Mouse (Mus musculus) limb, embryonic 12.5 days (tissue): Measurements from ENCODE around the gene Phlpp1. TPM values are rescaled to one million over a fixed set of nuclear protein-coding genes. Genes with fewer than 3 reads are reported as not detected.

ENCODE experiments used
- ATAC-seq: fragments of 200-750 bp; cut with Nextera tagmentation; 2 replicates; pipeline ENCODE4 v1.8.0; 2017; ENCODE audit warnings: low read depth, moderate TSS enrichment; ENCODE audit not compliant: insufficient number of reproducible peaks, insufficient read depth, low FRiP score, low TSS enrichment
- H3K27ac ChIP-seq: fragments of 300-500 bp; sonication (generic); 2 replicates; pipeline ENCODE4 v1.5.1; 2016; ENCODE audit warnings: mild to moderate bottlenecking, moderate library complexity
- H3K27me3 ChIP-seq: fragments of 300-500 bp; sonication (generic); 2 replicates; pipeline ENCODE4 v1.6.1; 2016; ENCODE audit warnings: mild to moderate bottlenecking, moderate library complexity
- H3K36me3 ChIP-seq: fragments of 300-500 bp; sonication (generic); 2 replicates; pipeline ENCODE4 v1.6.1; 2016; ENCODE audit warnings: mild to moderate bottlenecking, moderate library complexity
- H3K4me1 ChIP-seq: fragments of 300-500 bp; sonication (generic); replicated peaks from 2 replicates; pipeline ENCODE4 v1.6.1; 2016
- H3K4me2 ChIP-seq: fragments of 300-500 bp; sonication (generic); 2 replicates; pipeline ENCODE4 v1.6.1; 2016; ENCODE audit warnings: mild to moderate bottlenecking, moderate library complexity
- H3K4me3 ChIP-seq: fragments of 300-500 bp; sonication (generic); replicated peaks from 2 replicates; pipeline ENCODE4 v1.5.1; 2016; ENCODE audit warnings: mild to moderate bottlenecking
- H3K9ac ChIP-seq: fragments of 300-500 bp; sonication (generic); replicated peaks from 2 replicates; pipeline ENCODE4 v1.6.1; 2016; ENCODE audit warnings: mild to moderate bottlenecking, moderate library complexity
- H3K9me3 ChIP-seq: fragments of 300-500 bp; sonication (generic); 2 replicates; pipeline ENCODE4 v1.6.1; 2016; ENCODE audit warnings: mild to moderate bottlenecking, moderate library complexity
- WGBS: fragments of 180-500 bp; shearing (Covaris S2); methylation state at CpG from one replicate; pipeline ENCODE4 v1.1.7; 2016; 5-methylcytosine and 5-hydroxymethylcytosine counted together
- polyA plus RNA-seq: library from polyadenylated mRNA; unstranded; fragments of >200 nt; fragmentation: Nextera tagmentation; extraction: Ambion mirVana; gene quantifications from 2 replicates; pipeline ENCODE4 v1.2.1, GENCODE M21; 2016

Phlpp1 gene
- polyA plus RNA-seq, 1 experiment from 2014 or later, result 5.3 TPM

DNA sequence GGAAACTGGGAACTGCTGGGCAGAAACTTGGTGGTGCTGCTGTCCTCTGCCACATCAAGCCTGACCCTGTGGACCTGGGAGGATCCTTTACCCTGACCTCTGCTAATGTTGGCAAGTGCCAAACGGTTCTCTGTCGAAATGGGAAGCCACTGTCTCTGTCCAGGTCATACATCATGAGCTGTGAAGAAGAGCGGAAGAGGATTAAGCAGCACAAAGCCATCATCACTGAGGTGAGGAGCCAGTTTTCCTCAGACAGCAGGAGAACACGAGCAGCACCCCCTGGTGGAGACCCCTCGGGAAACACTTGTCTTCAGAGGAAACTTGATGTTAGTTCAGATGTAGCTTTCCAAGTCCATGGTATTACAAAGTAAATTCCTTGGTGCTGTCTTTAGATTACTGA, 218.1 kb downstream of the Phlpp1 start:
- Histone ChIP-seq H3K4me3 (no peak overlapping the region), H3K4me2 (no peak overlapping the region), H3K9me3 (no peaks in the 10 kb centered on the region), H3K4me1 (no peaks in the 10 kb centered on the region), H3K27me3 (no peaks in the 10 kb centered on the region), H3K36me3 (peaks cover 34% of the 10 kb centered on the region), H3K27ac (no peak overlapping the region), H3K9ac (no peak overlapping the region)
- WGBS, result 20% methylated on average over 5 of the region's 5 CpGs
- no peak for ATAC-seq

DNA sequence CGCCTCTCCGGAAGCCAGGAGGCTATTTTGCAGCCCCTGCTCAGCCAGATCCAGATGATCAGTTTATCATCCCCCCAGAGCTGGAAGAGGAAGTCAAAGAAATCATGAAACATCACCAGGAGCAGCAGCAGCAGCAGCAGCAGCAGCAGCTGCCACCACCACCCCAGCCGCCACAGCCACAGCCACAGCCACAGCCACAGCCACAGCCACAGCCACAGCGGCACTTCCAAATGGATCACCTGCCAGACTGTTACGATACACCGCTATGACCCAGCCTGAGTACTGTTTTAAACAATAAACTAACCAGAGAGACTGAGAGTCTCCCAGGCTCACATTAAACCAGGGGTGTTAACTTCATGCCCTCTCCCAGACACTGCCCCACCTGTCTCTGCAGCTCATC, 221.5 kb downstream of the Phlpp1 start:
- Histone ChIP-seq H3K36me3 (peaks cover 26% of the 10 kb centered on the region), H3K9me3 (no peaks in the 10 kb centered on the region), H3K4me2 (no peak overlapping the region), H3K27me3 (no peaks in the 10 kb centered on the region), H3K9ac (no peak overlapping the region), H3K27ac (no peak overlapping the region), H3K4me3 (no peak overlapping the region), H3K4me1 (no peaks in the 10 kb centered on the region)
- ATAC-seq, result no peak
- WGBS, result 93% methylated on average over 6 of the region's 6 CpGs

DNA sequence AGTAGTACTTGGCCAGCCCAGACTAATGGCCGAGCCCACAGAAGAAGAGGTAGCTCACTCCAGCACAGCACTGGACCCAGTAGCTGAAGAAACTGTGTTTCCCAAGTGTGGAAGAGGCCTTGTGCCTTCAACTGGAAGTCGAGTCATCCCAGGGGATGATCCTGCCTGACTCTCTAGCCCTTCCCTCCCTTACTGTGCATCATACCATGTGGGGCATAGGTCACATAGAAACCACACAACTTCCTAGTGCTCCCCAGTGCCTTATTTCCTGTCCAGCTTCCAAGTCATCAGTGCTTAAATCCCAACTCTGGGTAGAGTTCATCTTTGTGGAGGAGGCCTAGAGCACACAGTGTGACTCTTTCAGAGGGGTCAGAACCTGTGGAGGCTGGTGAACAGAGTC, 223.1 kb downstream of the Phlpp1 start:
- Histone ChIP-seq H3K4me1 (no peaks in the 10 kb centered on the region), H3K9ac (no peak overlapping the region), H3K4me2 (no peak overlapping the region), H3K4me3 (no peak overlapping the region), H3K27me3 (no peaks in the 10 kb centered on the region), H3K36me3 (peaks cover 26% of the 10 kb centered on the region), H3K9me3 (no peaks in the 10 kb centered on the region), H3K27ac (no peak overlapping the region)
- WGBS, result 91% methylated on average over 2 of the region's 2 CpGs
- no peak for ATAC-seq

DNA sequence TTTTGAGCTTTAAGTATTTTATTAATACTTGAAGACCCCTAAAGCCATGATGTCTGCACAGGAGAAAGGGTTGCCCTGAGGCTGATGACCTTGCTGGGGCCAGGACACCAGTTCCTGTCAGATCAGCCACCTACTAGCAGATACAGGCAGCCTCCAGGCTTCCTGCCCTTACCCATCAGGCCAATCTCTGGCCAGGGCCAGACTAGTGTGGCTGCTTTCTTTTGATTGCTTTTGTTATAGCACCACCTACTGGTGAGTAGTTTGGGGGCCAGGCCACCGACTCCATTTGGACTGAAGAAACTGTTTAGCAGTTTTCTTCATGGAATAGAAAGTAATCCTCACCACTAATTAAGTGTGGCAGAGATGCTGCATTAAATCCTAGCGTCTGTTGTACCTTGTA, 223.9 kb downstream of the Phlpp1 start:
- Histone ChIP-seq H3K27me3 (no peaks in the 10 kb centered on the region), H3K4me2 (no peak overlapping the region), H3K9ac (no peak overlapping the region), H3K36me3 (peaks cover 26% of the 10 kb centered on the region), H3K9me3 (no peaks in the 10 kb centered on the region), H3K27ac (no peak overlapping the region), H3K4me3 (no peak overlapping the region), H3K4me1 (no peaks in the 10 kb centered on the region)
- peak; percentile 60; the same call in 1 of the 2 replicates for ATAC-seq
- WGBS, result 9% methylated on average over 2 of the region's 2 CpGs

DNA sequence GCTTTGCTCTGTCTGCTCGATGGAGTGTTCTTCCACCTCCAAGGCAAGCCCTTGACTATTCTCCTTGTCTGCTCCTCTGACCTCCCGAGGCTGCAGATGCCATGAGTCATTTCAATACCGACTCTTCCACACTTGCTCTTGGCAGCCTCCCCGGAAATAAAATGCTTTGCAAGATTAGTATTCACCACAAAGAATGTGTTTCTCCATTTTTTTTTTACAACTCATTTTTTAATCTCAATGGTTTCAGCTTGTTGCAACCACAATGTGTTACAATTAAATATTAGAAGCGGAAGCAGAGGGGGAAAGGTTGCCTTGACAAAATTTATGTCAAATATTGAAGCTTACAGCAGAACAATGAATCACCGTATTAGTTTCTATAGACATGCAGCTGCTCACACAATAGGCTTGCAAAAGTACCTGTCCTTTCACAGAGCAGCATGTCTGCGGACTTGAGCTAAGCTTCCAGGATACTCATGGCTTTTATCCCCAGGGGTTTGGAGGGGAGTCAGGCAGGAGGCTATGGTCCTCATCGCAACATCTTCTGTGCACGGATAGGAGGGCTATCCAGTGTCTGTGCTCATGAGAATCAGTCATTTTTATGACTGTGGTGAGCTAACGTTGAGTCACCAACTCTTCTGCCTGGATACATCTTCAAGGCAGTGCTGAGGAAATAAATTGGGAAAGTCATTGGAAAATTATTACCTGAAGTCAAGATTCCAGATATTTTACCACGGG, 229.5 kb downstream of the Phlpp1 start:
- no peak for ATAC-seq
- Histone ChIP-seq H3K27ac (no peak overlapping the region), H3K27me3 (no peaks in the 10 kb centered on the region), H3K4me2 (no peak overlapping the region), H3K4me3 (no peak overlapping the region), H3K4me1 (no peaks in the 10 kb centered on the region), H3K36me3 (no peaks in the 10 kb centered on the region), H3K9ac (no peak overlapping the region), H3K9me3 (no peaks in the 10 kb centered on the region)
- 81% methylated on average over 11 of the region's 11 CpGs for WGBS

DNA sequence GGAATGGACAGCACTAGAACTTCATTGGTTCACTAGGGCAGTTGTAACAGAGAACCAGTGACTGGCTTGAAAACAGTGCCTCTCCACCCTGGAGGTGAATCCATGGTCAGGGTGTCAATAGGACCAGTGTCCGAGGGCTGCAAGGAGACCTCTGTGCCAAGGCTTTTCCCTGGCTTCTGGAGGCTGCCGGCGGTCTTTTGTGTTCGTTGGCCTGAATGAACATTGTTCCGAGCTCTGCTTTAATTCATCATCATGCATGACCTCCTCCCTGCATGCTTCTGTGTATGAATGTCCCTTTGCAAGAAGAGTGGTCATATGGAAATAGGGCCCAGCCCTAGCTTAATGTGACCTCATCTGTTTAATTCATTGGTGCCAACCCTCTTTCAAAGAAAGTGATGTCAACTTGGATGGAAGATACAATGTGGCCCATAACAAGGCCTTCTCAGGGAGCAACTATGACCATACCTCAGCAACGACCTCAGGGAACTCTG, 231.5 kb downstream of the Phlpp1 start:
- no peaks in the 10 kb centered on the region for H3K9me3 ChIP-seq
- no peaks in the 10 kb centered on the region for H3K36me3 ChIP-seq
- no peaks in the 10 kb centered on the region for H3K27me3 ChIP-seq
- H3K4me2 ChIP-seq, result no peak overlapping the region
- 89% methylated on average over 6 of the region's 6 CpGs for WGBS
- no peaks in the 10 kb centered on the region for H3K4me1 ChIP-seq
- no peak overlapping the region for H3K4me3 ChIP-seq
- no peak overlapping the region for H3K9ac ChIP-seq
- no peak for ATAC-seq
- H3K27ac ChIP-seq, result no peak overlapping the region

DNA sequence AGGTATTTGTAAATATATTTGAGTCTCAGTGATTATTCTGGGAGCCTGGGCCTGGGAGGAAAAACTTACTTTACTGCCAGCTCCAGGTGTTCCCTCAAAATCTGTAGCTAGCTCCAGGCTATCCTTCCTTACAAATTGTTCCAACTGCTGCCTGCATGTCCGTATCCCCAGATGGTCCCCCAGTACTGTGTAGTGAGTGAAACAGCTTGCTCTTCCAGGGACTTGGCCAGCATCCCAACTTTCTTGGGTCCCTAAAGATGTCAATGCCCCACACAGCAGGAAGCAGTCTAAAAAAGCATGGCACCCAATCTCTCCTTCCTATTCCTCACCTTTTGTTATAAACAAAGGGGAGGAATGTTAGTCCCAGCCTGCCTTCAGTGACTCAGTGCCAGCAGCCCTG, 235.3 kb downstream of the Phlpp1 start:
- Histone ChIP-seq H3K36me3 (no peaks in the 10 kb centered on the region), H3K9me3 (no peaks in the 10 kb centered on the region), H3K27me3 (no peaks in the 10 kb centered on the region), H3K4me3 (no peak overlapping the region), H3K27ac (no peak overlapping the region), H3K4me2 (no peak overlapping the region), H3K4me1 (no peaks in the 10 kb centered on the region), H3K9ac (no peak overlapping the region)
- ATAC-seq, result no peak
- 55% methylated on average over 1 of the region's 1 CpGs for WGBS

DNA sequence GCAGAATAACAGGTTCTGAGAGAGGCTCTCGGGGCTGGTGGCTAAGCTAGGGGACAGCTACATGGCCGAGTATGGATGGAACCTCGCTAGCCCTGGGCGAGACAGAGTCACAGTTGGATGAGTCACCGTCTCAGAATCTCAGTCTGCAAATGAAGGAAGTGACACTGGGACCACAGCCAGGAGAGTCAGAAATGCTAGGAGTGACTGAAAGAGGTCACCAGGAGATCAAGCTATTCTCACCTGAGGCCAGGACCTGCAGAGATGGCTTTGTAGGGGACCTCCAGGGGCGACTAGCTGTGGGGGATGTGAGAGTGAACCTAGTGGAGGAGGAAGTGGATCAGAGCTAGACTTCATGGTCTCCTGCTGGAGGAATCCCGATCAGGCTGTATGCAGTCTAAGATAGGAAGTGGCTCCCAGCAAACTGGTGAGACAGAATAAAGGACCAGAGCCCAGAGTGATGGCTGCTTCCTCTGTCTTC, 236.4 kb downstream of the Phlpp1 start:
- Histone ChIP-seq H3K27ac (no peak overlapping the region), H3K4me1 (no peaks in the 10 kb centered on the region), H3K9me3 (no peaks in the 10 kb centered on the region), H3K4me2 (no peak overlapping the region), H3K27me3 (no peaks in the 10 kb centered on the region), H3K36me3 (no peaks in the 10 kb centered on the region), H3K9ac (no peak overlapping the region), H3K4me3 (no peak overlapping the region)
- WGBS, result 74% methylated on average over 7 of the region's 7 CpGs
- ATAC-seq, result no peak

DNA sequence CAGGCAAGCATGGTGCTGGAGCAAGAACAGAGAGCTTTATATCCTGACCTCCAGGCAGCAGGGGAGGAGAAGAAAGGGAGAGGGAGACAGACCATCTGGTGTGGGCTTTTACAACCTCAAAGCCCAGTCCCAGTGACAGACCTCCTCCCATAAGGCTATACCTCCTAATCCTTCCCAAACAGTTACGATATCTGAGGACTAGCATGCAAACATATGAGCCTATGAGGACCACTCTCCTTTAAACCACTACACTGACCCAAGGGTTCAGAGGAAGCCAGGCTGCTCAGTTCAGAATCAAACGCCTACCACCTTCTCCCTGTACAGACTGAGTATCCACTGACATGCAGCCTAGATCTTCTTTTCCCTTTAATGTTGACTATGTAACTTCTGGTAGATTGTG, 239.3 kb downstream of the Phlpp1 start:
- WGBS, result 78% methylated on average over 2 of the region's 2 CpGs
- no peaks in the 10 kb centered on the region for H3K27me3 ChIP-seq
- no peak for ATAC-seq

DNA sequence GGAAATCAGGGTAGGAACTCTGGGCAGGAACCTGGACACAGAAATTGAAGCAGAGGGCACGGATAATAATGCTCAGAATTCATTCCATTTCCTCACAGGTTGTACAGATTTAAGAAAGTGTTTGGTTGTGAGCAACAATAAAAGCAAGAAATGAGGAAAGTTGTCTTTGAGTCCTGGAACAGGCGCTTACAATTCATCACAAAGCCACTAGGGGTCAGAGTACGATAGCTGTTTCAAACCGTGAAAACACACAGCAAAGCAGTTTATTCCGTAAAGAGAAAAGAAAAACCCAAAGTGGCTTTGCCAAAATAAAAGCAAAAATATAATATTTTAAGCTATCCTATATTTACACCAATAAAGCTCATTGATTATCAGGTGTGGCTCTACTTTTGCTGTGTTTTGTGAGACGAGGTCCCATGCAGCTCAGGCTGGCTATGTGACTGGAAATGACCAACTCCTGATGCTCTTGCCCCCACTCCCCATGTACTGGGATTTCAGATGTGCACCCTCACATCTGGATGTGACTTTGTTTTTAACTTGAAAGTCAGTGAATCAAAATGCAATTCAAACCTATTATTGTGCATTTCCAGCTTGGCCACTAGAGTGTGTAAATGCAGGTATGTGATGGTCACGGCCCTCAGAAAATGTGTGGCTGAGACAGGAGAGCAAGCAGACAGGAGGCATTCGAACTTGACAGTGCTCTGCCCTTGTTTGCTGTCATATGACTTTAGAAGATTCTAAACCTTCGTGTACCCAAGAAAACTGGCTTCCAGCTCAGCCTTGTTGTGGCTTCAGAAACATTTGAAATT, 253.8 kb downstream of the Phlpp1 start:
- no peak for ATAC-seq
- H3K9me3 ChIP-seq, result peaks cover under 1% of the 10 kb centered on the region; the same call in 1 of the 2 replicates
- no peaks in the 10 kb centered on the region for H3K27me3 ChIP-seq
- H3K9ac ChIP-seq, result no peak overlapping the region
- no peak overlapping the region for H3K27ac ChIP-seq
- H3K36me3 ChIP-seq, result no peaks in the 10 kb centered on the region
- 39% methylated on average over 9 of the region's 9 CpGs for WGBS
- no peaks in the 10 kb centered on the region; the same call in 1 of the 2 replicates for H3K4me1 ChIP-seq
- H3K4me2 ChIP-seq, result no peak overlapping the region
- H3K4me3 ChIP-seq, result no peak overlapping the region

More for the DNA sequence above, 239.3 kb downstream of the Phlpp1 start:
- no peak overlapping the region for H3K27ac ChIP-seq
- H3K9me3 ChIP-seq, result no peaks in the 10 kb centered on the region
- H3K36me3 ChIP-seq, result no peaks in the 10 kb centered on the region
- no peak overlapping the region for H3K4me3 ChIP-seq
- no peak overlapping the region for H3K9ac ChIP-seq
- H3K4me1 ChIP-seq, result no peaks in the 10 kb centered on the region
- H3K4me2 ChIP-seq, result no peak overlapping the region

DNA sequence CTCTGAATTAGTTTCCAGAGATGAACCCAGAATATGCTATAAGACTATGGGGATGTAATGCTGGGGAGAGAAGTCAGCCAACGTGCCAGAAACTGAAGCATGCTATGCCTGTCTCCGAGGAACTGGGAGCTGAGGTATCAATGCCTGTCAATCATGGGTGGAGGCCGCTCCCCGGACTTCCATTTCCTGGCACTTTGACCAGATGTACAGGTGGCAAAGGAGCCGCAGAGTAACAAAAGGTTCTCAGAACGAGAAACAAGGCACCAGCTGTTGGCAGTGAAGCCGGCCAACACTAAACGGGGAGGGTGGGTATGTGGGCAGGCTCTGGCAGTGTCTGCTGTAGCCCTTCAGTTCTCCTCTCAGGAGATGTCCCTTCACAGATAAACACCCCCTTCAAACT, 256.6 kb downstream of the Phlpp1 start:
- no peaks in the 10 kb centered on the region for H3K36me3 ChIP-seq
- H3K4me3 ChIP-seq, result no peak overlapping the region
- no peak overlapping the region for H3K27ac ChIP-seq
- no peak overlapping the region for H3K9ac ChIP-seq
- H3K9me3 ChIP-seq, result no peaks in the 10 kb centered on the region
- H3K27me3 ChIP-seq, result no peaks in the 10 kb centered on the region
- WGBS, result 61% methylated on average over 8 of the region's 8 CpGs
- H3K4me2 ChIP-seq, result no peak overlapping the region
- no peak for ATAC-seq
- H3K4me1 ChIP-seq, result no peaks in the 10 kb centered on the region; the same call in 1 of the 2 replicates
